Mouse (Mus musculus) T-cell, adult 2 months (primary cell): ENCODE results near the gene D930048N14Rik.
A peak's percentile ranks its signal among the peaks of the same experiment; 100 is the strongest.
"Not testable (repeated sequence)": the region's sequence is repeated elsewhere in the genome, so short reads cannot be mapped to it uniquely, and the experiment has no call there.

Experiments
- DNase-seq: peaks from one replicate; pipeline ENCODE4 v3.0.0; 2022; ENCODE audit warnings: low spot score

D930048N14Rik gene

GRCm38 (mm10) chr11:51653736-51654135, 3.0 kb downstream of the D930048N14Rik start:
- no peak for DNase-seq

- DNase-seq = no peak
Measured at GRCm38 (mm10) chr11:51654891-51655290, 4.1 kb downstream of the D930048N14Rik start.

- no peak for DNase-seq
Measured at GRCm38 (mm10) chr11:51656798-51657521, 6.2 kb downstream of the D930048N14Rik start.

GRCm38 (mm10) chr11:51658291-51658690, 7.5 kb downstream of the D930048N14Rik start:
- DNase-seq = no peak

DNA sequence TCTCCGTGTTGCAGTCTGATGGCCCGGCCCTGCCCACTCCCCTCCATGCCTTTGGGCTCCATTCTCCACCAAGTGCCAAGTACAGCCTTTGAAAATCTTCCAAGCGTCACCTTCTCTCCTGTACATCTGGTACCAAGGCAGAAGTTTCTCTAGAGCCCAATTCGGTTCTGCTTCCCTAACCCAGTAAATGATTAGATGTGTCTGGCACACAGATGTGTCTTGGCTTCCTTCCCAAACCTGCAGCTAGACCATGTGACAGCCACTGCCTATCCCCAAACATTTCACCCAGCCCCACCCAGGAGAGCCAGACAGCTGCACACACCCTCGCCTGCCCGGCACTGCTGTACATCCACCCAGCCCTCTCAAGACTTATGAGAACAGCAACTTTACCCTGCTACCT, 8.0 kb downstream of the D930048N14Rik start:
- DNase-seq = no peak

GRCm38 (mm10) chr11:51661867-51662365, 11.2 kb downstream of the D930048N14Rik start:
- no peak for DNase-seq

- DNase-seq = no peak
Measured at GRCm38 (mm10) chr11:51662632-51663031, 11.9 kb downstream of the D930048N14Rik start.

DNA sequence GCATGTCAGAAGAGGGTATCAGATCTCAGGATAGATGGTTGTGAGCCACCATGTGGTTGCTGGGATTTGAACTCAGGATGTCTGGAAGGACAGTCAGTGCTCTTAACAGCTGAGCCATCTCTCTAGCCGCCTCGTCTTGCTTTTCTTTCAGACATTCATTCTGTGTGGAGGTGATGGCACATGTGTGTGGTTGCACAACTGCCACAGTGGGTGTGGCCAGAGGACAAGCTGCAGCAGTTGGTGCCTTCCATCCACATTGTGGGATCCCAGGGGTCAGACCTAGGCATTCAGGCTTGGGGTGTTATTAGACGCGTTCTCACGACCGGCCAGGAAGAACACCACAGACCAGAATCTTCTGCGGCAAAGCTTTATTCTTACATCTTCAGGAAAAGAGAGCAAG, 14.0 kb downstream of the D930048N14Rik start:
- not testable (repeated sequence) for DNase-seq

- DNase-seq = no peak
Measured at GRCm38 (mm10) chr11:51670846-51671245, 20.1 kb downstream of the D930048N14Rik start.

DNA sequence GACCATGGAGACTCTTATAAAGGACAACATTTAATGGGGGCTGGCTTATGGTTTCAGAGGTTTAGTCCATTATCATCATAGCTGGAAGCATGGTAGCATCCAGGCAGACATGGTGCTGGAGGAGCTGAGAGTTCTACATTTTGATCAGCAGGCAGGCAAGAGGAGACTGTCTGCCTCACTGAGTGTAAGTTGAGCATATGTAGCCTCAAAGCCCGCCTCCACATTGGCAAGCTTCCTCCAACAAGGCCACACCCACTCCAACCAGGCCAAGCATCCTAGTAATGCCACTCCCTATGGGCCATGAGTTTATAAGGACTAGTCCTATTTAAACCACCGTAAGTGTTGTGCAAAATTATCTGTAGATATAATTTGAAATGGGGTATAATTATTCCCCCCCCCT, 20.6 kb downstream of the D930048N14Rik start:
- DNase-seq = no peak

GRCm38 (mm10) chr11:51673291-51673690, 22.5 kb downstream of the D930048N14Rik start:
- no peak for DNase-seq

DNA sequence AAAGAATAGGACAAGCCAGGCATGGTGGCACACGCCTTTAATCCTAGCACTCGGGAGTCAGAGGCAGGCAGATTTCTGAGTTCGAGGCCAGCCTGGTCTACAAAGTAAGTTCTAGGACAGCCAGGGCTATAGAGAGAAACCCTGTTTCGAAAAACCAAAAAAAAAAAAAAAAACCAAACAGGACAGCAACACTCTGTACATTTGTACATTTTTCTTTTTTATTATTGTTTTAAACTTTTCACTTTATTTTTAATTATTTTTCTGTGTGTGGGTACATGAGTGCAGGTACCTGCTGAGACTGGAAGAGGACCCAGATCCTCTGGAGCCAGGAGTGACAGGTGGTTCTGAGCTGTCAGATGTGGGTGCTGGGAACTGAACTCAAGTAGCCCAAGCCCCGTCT, 24.6 kb downstream of the D930048N14Rik start:
- no peak for DNase-seq

GRCm38 (mm10) chr11:51677737-51678418, 27.1 kb downstream of the D930048N14Rik start:
- no peak for DNase-seq

GRCm38 (mm10) chr11:51679466-51679865, 28.7 kb downstream of the D930048N14Rik start:
- no peak for DNase-seq

DNA sequence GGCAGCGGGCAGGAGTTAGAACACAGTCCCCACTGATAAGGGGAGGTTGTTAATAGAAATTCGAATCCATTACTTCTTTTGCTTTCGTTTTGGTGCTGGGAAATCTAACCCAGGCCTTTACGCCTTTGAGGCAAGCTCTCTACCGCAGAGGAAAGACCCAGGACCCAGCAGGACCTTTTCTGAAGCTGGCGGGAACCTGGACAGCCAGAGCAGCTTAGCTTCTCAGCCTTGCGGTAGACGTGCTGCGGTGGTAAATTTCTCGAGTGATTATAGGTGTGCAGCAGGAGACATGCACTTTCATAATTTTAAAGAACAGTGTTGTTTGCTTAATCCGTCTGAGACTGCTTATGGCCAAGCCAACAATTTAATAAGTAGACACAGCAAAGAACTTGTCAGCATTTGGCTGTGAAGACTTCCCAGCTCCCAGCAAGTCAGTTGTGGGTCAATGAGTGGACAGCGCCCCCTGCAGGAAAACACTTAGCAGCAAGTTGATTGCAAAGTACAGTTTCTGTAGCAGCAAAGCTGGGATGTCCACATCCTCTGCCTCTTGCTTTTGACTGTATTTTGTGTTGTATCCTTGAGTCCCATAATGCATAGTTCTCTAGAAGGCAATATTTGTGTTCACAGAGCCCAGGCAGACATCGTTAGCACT, 30.7 kb downstream of the D930048N14Rik start:
- peak; percentile 85 for DNase-seq

DNA sequence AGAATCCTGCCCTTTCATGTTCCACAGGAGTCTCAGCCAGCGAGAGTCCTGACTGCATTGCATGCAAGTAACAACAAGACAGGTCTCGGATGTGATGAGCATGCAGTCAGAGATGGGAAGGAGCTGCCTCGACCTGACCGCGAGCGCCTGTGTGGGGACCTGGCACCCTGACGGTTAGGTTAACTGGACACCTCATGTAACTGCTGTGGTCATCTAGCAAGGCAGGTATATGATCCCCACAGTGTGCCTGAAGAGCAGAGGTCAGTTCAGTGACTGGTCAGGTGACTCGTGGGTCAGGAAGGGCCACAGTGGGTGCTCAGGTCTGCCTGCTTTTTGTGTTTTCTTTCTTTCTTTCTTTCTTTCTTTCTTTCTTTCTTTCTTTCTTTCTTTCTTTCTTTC, 31.2 kb downstream of the D930048N14Rik start:
- no peak for DNase-seq

- DNase-seq = peak; percentile 100
Measured at GRCm38 (mm10) chr11:51688330-51689328, 37.9 kb downstream of the D930048N14Rik start, which contains the start of gene 0610009B22Rik. TSS of gene 0610009B22Rik (minus strand) at chr11:51688874.

DNA sequence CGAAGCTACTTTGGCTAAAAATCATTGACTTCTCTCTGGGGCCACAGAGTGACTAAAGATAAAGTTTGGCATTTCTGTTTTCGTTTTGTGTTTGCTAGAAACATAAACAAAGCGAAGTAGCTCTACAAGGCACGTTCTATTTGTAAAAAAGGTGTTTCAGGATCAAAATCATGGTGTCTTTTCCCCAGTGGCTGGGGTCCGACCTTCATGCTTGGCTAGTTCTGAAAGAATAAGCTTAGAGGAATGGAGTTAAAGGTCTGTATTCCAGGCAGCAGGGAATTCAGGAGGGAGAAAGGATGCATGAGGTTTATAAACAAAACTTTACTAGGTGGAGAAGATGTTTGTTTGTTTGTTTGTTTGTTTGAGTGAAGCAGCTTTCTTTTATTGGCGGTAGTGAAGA, 38.6 kb downstream of the D930048N14Rik start:
- no peak for DNase-seq

GRCm38 (mm10) chr11:51690597-51690996, 39.8 kb downstream of the D930048N14Rik start:
- DNase-seq = not testable (repeated sequence)

DNA sequence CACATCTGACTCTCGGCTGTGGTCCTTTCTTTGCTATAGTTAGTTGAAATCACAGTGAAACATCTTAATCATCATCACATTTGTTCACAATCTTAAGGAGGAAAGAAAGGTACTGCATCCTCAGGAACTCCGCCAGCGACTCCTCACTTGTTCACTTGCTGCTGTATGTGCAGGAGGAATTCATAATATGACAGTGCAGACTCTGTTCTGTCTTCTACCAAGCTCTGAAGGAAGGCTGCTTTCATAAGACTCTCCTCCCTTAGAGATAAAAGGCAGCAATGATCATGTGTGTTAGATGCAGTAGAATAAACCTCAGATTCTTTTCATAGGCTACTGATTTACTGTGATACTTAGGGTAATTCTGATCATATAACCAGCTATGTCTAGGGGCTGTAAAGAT, 44.2 kb downstream of the D930048N14Rik start:
- DNase-seq = no peak

DNA sequence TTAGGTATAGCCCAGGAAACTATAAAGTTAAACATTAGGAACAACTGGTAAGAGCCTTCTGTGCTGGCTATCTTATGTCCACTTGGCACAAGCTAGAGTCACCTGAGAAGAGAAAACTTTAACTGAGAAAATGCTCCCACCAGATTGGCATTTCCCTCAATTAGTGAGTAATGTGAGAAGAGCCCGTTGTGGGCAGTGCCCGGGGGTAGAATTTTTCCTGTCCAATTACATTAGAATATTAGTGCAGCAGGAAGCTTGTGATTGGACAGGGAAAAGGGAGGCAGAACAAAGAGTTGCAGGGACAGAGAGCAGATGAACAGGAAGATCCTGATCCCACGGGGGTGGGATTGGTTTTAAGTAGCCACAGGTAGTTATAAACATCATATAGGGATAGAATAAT, 52.1 kb downstream of the D930048N14Rik start:
- DNase-seq = no peak
